Mouse (Mus musculus) lung, postnatal 0 days (tissue): ENCODE results near the gene Taf8.

Experiments
- CTCF ChIP-seq: IDR thresholded peaks from 2 replicates; pipeline ENCODE4 v1.5.1; 2016; ENCODE audit warnings: antibody characterized with exemption, mild to moderate bottlenecking
- EP300 ChIP-seq: IDR thresholded peaks from 2 replicates; pipeline ENCODE4 v1.6.1; 2016; ENCODE audit warnings: antibody characterized with exemption, mild to moderate bottlenecking, control low read depth

DNA sequence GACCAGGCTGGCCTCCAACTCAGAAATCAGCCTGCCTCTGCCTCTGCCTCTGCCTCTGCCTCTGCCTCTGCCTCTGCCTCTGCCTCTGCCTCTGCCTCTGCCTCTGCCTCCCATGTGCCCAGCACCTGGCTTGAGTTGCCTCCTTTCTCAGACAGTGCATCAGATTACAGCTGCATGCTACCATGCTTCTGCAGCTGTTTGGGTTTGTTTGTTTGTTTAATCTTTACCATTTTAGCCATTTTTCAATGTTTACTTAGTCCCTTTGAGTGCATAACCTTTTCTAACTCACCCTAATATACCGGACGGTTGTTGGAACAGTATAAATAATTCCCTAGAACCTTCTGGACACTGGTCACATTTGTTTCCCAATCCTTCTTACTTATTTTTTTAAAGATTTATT, 43.2 kb downstream of the Taf8 start:
- TF ChIP-seq CTCF (no peak), EP300 (no peak)
